Mouse (Mus musculus) cerebellum, postnatal 4 days (tissue): ENCODE measurements around the gene Fbxw24.
"Not testable (repeated sequence)": the region's sequence is repeated elsewhere in the genome, so short reads cannot be mapped to it uniquely, and the experiment has no call there.

Experiments used
- DNase-seq, 2 experiments: peaks; one replicate each; pipeline ENCODE4 v3.0.0; 2022; ENCODE audit warnings: low spot score in 2 of 2, mixed read lengths in 1 of 2

Gene Fbxw24

GRCm38 (mm10) chr9:109625957-109626356 lies at the start of gene Fbxw24:
Gene Fbxw24 (minus strand): TSS chr9:109626057.
- not testable (repeated sequence) for DNase-seq

DNA sequence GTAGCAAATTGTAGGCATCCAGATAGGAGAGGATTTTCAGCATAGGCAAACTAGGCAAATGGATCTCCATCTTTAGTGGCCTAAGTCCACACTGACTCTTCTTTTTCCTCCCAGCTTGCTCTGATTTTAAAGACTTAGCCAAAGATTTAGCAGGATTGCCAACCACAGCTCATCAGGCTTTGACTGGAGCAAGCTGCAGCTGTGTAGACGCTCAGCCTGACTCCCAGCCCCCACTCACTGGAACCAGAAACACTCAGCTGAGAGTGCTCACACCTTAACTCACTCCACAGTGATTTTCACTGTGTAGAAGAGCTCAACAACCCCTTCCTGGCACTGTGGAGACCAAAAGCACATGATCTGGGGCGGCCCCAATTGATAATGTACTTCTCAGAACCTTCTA lies 38.7 kb upstream of the Fbxw24 start, which contains the start of gene Fbxw25:
Gene Fbxw25 (minus strand): TSS at position 101 of the 400 bp plus-strand sequence.
- DNase-seq, result not testable (repeated sequence)

DNA sequence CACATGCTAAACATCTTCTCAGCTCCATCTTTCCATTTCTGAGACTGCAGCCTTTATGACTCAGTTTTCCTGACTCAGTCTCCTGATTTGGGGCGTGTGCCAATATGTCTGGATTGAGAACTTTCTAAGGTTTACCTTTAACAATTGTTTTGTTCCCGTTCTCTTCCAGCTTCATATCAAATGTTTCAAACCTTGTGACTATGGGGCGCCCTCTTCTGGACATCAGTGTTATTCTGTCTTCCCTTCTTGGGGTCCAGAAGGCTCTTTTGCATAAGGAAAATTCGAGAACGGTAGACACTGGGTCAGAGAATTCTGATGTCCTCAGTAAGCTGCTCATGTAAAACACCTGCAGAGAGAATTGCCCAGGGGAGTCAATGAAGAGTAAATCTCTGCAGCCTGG lies 19.0 kb downstream of the Fbxw24 start:
- peak; percentile 17 to 34 for DNase-seq

DNA sequence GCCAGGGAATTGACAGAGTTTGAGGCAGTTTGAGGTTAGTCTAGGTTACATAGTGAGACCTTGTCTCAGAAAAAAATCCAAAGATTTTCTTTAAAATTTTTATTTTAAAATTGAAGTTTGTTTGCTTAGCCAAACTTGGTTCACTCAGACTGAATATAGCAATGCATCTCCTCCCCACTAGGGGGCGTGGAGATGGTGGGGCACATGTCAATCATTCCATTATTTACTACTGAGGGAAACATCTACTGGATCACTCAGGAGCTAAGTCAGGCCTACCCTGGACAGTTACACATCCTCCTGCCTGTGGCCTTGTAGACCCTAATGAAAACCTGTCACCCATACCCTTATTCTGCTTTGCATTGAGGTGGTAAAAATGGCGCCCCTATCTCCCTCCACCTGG lies 23.7 kb downstream of the Fbxw24 start:
- not testable (repeated sequence) for DNase-seq

DNA sequence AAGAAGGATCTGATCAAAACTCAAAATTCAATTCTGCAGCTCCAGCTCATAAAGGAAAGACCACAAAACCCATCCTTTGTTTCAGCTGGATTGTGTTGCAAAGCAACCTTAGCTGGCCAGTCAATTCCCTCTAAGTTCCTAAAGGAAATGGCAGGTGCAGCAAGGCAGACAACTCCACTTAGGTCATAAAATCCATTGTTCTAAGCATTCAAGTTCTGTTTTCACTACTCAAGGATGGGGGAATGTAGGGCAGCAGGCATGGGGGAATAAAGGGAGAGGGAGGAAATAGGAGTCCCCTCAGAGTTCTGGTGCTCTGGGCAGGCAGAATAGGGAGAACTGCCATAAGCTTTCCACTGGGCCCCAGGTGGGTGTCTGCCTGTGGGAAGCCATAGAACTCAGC lies 28.6 kb downstream of the Fbxw24 start:
- DNase-seq, result no peak

GRCm38 (mm10) chr9:109594866-109595265 lies 31.0 kb downstream of the Fbxw24 start:
- no peak for DNase-seq

GRCm38 (mm10) chr9:109568162-109568561 lies 57.7 kb downstream of the Fbxw24 start, which contains the start of gene Fbxw15:
Gene Fbxw15 (minus strand): TSS chr9:109568262.
- DNase-seq, result not testable (repeated sequence)

- DNase-seq, result no peak
Observed at GRCm38 (mm10) chr9:109565546-109565945, 60.3 kb downstream of the Fbxw24 start.

GRCm38 (mm10) chr9:109562106-109562505 lies 63.8 kb downstream of the Fbxw24 start:
- not testable (repeated sequence) for DNase-seq

- DNase-seq, result no peak
Observed at GRCm38 (mm10) chr9:109552483-109552882, 73.4 kb downstream of the Fbxw24 start.
